Mouse (Mus musculus) 416B (cell line): ENCODE results near the gene Rpl23.
A peak's percentile ranks its signal among the peaks of the same experiment; 100 is the strongest.
"Not testable (repeated sequence)": the region's sequence is repeated elsewhere in the genome, so short reads cannot be mapped to it uniquely, and the experiment has no call there.

Experiments used
- DNase-seq: peaks from one replicate; pipeline ENCODE4 v3.0.0; 2011; ENCODE audit warnings: low read depth

Rpl23 gene

DNA sequence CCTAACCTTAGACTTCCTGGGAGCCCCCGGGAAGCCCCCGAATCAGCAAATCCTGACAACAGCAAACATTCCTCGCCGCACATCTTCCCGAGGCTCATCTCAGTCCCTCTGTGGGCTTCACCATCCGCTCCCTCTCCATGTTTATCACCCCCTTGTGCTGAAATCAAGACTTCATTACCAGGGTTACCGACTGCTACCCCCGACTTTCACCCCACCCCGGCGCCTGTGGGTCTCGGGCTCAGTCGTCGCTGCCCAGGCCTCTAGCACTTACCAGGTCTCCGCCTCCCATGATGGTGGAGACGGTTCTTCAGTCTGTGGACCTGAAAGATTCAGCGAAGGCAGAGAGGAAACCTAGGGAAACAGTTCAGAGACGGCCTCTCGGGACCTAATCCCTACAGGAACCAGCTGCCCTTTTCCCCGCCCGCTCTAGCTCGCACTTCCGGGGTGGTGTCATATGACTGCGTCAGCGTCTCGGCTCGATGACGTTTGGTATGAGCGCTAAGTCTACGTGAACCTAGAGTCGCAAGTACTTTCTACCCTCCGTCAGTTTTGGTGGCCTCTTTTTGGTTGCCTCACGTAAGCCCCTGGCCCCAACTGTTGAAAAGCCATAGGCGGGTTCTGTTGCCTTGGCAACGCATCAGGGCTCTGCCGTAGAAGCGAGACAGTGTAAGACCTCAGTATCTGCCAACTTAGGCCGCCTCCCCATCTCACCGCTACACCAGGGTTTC is 15.9 kb downstream of the Rpl23 start, which contains the start of gene Cwc25:
Gene Cwc25, minus strand, starts transcription at position 403 of the 728 bp plus-strand sequence.
- peak; percentile 97 for DNase-seq

GRCm38 (mm10) chr11:97761638-97762037 is 20.6 kb downstream of the Rpl23 start:
- DNase-seq, result no peak

DNA sequence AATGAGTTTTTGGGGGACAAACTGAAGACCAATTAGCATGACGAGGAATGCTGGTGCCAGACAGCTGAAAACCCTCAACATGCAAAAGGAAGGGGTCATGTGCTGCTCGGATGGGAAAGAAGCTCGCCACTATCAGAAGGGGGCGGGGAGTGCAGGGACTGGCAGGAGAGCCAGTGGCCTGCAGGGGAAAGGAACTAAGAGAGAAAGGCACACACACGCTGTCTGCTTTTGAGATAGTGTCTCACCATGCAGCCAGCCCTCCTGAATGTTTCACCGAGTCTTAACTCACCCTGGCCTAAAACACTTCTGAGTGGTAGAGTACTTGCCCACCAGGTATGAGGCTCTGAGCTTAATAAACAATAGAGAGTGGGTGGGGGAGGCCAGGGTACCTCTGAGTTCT is 23.3 kb downstream of the Rpl23 start:
- DNase-seq, result no peak

DNA sequence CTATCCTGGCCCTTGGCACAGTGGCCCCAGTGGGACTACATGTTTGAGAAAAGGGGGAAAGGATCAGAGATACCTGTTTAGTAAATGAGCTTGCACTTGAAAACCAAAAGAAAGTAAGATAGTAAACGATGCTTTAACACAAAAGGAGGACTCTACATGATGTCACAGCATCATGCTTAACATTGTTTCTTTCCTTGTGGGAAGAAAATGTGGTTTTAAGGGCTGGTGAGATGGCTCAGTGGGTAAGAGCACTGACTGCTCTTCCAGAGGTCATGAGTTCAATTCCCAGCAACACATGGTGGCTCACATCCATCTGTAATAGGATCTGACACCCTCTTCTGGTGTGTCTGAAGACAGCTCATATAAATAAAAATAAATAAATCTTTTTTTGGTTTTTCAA is 24.1 kb downstream of the Rpl23 start:
- DNase-seq, result no peak

DNA sequence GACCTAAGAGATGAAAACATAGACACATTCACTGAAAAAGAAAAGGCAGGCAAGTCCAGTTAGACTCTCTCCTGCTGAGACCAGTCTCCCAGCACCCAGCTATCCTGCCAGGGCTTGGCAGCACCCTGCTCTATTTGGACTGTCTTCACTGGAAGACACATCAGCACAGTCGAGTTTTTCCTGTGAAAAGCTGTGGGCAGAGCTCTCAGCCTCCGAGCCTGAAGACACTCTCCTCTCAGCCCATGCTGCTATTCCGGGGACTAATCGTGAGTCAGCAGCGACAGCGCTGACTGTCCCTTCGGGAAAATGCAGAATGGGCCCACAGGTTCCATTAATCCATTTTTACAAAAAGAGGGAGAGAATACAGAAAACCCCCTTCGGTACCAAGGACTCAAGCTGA is 29.0 kb downstream of the Rpl23 start:
- DNase-seq, result no peak

GRCm38 (mm10) chr11:97748496-97748895 is 33.7 kb downstream of the Rpl23 start:
- DNase-seq, result no peak

- DNase-seq, result no peak
Observed at GRCm38 (mm10) chr11:97747773-97748172, 34.5 kb downstream of the Rpl23 start.

DNA sequence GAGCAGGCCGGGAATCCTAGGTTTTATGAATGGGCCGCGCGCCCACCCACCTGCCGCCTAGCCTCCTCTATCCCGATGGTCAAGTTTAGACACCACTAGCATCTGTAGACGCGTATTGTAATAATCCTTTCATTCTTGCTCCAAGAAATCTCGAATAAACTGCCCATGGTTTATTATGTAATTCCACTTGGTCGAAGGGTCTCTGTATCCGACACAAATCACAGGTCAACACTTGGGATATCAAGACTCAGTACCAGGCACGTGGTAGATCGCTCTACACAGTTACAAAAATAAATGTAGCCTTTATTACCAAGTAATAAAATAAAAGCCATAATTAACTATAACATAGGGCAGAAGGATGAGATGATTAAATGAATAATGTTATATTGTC is 36.9 kb downstream of the Rpl23 start:
- no peak for DNase-seq

GRCm38 (mm10) chr11:97744718-97745330 is 37.4 kb downstream of the Rpl23 start:
- DNase-seq, result peak; percentile 100

DNA sequence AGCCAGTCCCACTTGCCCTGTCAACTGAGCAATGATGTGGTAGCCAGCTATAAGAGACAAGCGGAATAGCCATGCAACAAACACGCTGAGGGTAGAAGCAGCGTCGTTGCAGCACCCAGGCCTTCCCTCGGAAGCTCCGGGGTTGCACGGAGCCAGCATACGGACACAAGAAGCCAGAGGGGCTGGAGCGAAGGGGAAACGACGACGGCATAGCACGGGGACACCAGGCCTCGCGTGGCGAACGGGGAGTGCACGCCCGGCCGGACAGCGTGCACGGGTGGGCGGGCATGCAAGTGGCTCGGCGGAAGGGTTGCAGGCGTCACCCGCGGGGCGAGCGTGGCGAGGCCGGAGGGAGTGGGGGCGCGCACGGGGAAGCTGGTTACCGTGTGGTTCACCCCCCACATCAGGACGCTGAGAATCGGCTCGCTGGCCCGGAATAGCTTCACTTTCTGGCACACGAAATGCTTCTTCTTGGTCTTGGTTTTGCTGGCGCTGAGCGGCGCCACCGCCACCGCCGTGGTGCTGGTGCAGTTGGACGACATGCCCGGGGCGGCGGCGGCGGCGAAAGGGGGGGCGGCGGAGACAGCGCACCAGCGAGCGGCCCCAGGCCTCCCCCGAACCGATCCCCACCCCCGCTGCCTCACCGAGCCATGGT is 38.0 kb downstream of the Rpl23 start, which contains the start of gene Pip4k2b:
Gene Pip4k2b, minus strand, starts transcription at position 642 of the 655 bp plus-strand sequence.
- peak; percentile 49 for DNase-seq

DNA sequence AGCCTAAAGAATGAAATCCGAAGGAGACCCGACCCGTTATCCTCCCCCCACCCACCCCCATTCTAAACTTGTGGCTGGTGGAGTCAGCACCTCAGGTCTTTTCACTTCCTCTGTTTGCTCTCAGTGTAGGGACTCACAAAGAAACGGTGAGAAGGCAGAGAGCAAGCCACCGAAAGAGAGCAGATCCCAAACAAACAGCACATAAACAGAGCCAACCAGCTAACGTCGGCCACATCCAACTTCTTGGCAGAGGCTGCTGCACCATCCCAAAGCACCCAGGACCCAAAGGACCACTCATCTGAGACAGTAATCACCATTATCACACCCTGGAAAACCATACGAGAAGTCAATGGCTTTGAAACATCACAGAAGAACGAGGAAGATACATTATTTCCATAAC is 38.8 kb downstream of the Rpl23 start:
- peak; percentile 49 for DNase-seq

GRCm38 (mm10) chr11:97742591-97742990 is 39.6 kb downstream of the Rpl23 start:
- peak; percentile 51 for DNase-seq

DNA sequence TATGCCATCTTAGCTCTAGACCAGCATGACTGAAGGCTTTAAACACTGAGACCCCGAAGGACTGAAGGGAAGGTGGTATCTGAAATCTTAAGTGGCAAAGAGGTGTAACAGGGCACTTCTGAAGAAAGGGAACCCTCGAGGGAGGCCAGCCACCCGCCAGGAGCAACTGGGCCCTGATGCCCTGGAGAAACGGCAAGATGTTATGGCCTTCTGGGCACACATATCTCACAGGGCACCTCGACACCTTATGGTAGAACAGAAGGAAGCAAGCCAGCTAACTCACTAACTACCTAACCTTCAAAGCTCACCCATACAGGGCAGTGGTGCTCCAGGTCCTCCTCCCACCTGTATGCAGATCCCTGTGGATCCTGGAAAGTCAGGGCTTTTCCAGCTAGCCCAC is 40.1 kb downstream of the Rpl23 start:
- DNase-seq, result no peak

DNA sequence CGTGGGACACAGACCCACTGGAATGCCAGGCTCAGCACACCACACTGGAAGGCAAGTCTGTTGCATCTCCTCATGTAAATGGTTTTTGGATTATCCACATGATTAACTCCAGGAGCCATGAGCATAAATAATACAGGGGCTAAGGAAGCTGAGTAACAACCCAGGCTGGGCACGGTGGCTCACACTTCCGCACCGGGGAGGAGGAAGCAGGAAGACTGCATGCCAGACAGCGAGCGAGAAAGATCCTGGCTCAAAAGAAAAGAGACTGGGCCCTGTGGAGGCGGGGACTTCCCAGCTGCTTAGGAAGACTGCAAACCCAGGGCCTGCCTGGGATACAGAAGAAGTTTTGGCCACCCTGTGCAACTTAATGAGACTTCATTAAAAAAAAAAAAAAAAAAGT is 42.0 kb downstream of the Rpl23 start:
- peak; percentile 67 for DNase-seq

GRCm38 (mm10) chr11:97739155-97739554 is 43.1 kb downstream of the Rpl23 start:
- peak; percentile 52 for DNase-seq

DNA sequence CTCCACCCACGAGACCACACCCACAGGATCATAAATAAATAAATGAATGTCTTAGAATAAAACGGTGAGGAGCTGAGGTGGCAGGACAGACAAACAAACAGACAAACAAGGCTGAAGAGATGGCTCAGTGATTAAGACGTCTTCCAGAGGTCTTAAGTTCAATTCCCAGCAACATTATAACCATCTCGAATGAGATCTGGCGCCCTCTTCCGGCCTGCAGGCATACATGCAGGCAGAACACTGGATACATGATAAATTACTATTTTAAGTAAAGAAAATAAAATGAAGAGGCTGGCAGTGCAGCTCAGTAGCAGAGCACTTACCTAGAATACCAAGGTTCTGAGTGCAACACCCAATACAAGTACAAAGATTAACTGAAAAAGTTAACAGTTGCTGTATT is 43.5 kb downstream of the Rpl23 start:
- DNase-seq, result peak; percentile 68

DNA sequence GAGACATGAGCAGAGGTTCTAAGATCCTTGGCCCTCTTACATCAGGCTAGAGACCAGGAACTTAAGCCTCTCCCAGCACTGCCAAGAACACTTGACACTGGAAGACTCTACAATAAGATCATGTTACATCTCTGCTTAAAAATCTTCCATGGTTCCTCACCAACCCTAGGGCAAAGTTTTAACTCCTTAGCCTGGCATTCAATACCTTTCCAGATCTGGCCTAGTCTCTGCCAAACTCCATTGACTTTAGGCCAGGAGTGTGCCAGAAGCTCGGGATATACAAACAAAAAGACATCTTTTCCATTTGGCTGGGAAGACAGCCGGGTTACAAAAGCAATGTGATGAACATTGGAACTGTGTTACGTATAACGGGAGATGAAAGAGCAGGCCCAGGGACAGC is 44.6 kb downstream of the Rpl23 start:
- DNase-seq, result no peak

DNA sequence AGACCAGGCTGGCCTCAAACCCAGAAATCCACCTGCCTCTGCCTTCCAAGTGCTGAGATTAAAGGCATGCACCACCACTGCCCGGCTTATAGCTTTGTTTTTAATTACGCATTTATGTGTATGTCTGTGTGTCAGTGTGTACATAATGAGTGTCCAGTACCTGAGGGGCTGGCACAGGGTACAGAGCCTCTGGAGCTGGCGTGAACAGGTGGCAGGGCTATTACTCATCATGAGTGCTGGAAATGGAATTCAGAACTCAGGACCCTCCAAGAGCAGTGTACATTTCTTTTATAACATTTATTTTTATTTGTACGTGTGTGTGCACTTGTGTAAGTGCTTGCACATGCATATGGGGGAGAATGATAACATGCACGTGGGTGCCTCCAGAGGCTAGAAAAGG is 45.6 kb downstream of the Rpl23 start:
- DNase-seq, result no peak

DNA sequence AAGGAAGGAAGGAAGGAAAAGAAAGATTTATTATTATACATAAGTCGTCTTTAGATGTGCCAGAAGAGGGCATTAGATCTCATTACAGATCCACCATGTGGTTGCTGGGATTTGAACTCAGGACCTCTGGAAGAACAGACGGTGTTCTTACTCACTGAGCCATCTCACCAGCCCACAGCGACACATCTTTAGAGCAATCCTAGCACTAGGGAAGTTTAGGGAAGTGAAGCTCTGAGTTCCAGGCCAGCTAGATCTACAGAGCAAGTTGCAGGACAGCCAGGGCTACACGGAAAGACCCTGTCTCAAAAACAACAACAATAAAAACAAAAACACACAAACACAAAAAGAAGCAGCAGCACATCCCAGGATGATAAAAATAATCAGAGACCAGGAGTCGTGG is 47.4 kb downstream of the Rpl23 start:
- not testable (repeated sequence) for DNase-seq

DNA sequence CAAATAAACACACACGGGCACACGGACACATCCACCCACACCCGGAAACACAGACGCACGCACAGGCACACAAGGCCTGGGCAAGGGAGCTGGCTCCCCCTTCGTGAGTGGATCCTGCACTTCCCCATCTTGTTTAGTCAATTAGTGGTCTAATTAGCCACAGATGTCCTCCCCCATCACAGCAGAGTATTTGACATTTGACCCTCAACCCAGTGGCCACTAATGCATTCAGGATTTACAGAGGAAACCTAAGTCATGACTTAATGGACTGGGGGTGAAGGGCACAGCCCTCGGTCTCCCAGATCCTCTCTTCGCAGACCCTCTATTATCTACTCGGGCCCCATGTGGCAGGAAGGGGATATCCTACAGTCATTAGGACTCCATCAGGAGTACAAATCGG is 48.5 kb downstream of the Rpl23 start:
- no peak for DNase-seq

GRCm38 (mm10) chr11:97728730-97729129 is 53.5 kb downstream of the Rpl23 start:
- DNase-seq, result no peak

DNA sequence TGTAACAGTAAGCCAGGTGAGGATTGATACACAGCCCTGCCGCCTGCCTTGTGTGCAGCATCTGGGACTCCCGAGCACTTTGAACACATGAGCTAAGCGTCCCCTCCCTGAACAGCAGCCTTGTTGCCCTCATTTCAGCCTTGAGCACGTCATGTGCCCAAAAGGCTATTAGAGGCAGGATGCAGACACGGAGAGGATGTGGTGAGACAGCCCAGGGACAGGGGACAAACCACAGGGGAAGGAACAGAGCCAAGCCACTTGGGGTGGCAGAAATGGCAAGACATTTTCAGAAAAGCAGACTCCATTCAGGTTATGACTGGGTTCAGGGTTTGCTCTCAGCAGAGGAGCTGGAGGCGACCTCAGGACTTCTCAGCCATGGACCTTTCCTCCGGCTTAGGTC is 53.9 kb downstream of the Rpl23 start:
- peak; percentile 97 for DNase-seq
